Mouse (Mus musculus) c-Kit-positive CD71-negative TER-119-negative erythroid progenitor cells, embryonic 14.5 days (primary cell): ENCODE data around the gene Txn2.
A peak's percentile ranks its signal among the peaks of the same experiment; 100 is the strongest.

ENCODE experiments used
- DNase-seq: peaks from one replicate; pipeline ENCODE4 v3.0.0-alpha.2; 2013; ENCODE audit warnings: low read depth

Txn2 gene

GRCm38 (mm10) chr15:77928673-77929331 is at the start of gene Txn2:
Gene Txn2, minus strand, starts transcription at chr15:77929006.
- DNase-seq, result peak; percentile 99

DNA sequence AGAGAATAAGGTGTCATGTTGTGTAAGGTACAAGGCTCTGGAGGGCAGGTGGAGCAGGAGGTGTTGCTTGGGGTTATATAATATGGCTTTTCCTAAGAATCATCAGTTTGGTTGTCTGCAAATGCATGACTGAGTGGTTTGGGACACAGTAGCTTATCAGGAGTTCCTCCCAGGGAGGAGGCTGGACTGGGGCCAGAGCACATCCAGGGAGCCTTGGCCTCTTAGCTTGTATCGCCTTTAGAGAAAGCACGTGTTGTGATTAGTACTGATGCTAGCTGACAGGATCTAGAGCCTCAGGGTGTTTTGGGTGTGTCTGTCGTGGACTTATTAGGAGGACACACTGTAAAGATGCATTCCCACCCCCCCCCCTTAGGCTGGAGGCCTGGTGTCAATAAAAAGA is 48.9 kb upstream of the Txn2 start:
- DNase-seq, result no peak

GRCm38 (mm10) chr15:77974165-77974841 is 45.5 kb upstream of the Txn2 start:
- no peak for DNase-seq

- peak; percentile 84 for DNase-seq
Observed at GRCm38 (mm10) chr15:77970470-77971292, 41.9 kb upstream of the Txn2 start, which contains the start of gene Eif3d. Gene Eif3d, minus strand, starts transcription at chr15:77970813.

- no peak for DNase-seq
Observed at GRCm38 (mm10) chr15:77969940-77970469, 41.2 kb upstream of the Txn2 start.

DNA sequence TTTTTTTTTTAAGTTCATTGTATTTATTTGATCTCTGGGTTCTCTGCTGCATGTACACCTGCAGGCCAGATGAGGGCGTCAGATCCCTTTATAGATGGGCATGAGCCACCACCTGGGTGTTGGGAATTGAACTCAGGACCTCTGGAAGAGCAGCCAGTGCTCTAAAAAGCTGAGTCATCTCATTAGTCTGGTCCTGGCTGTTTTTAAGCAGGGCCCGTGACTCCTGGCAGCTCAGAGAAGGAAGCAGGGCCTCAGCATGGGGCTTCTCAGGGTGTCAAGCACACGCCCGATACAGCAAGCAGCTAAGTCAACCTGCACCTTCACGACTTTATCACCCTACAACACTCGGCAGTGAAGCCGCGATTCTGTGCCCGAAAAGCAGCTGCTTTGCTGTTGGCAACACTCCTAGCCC is 36.3 kb upstream of the Txn2 start:
- no peak for DNase-seq

DNA sequence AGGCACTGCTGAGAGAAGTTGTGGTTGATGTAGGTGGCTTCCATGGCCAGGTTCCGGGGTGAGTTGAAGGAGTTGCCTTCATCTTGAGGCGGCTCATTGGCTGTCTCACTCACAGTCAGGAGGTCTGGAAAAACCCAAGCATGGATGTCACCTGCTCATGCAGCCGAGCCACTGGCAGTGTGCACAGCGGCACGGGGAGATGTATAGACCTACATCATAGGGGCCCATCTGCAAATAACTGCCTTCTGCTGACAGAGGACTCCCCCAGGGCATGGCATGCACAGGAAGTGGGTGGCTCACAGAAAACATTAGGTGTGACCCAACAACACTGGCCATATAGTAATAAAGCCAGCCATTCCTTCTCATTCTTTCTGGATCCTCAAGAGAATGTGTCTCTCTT is 33.6 kb upstream of the Txn2 start:
- DNase-seq, result no peak

DNA sequence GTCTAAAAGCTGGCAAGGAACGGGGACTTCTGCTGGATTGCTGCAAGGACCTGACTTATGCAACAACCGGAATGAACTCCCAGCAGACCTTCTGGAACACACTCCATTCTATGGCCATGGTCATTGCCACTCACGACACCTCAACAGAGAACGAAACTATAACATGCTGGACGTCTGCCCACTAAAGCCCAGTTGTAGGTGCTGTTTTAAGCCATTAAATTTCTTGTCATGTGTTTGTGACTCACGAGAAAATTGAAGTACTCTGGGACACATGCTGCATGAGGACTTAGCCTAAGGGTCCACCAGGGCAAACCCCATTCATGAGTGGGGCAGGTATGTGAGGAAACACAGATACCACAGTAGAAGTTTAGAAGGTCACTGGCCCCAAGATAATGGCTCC is 31.9 kb upstream of the Txn2 start:
- DNase-seq, result no peak

- DNase-seq, result no peak
Observed at GRCm38 (mm10) chr15:77958071-77958470, 29.3 kb upstream of the Txn2 start.

GRCm38 (mm10) chr15:77957625-77958024 is 28.8 kb upstream of the Txn2 start:
- no peak for DNase-seq

DNA sequence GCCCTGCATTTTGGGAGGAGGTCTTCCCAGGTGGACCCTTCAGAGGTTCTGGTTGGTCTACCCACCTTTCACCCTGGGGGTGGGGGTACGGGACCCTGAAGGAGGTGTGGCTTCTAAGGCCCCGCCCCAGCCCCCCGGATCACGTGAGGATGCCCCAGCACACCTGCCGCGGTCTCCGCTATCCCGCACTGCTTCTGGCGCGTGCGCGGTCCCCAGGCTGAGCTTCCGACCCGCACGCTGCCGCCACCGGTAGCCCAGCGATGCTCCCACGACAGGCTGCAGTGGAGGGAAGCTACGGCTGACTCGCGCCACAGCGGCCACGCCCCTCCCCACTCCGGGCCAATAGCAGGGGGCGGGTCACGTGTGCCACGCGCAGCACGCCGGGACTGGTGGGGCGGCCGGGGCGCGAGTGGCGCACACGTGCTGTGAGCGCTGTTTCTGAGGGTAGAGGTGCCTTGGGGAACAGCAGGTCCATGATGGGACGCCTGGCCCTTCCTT is 27.6 kb upstream of the Txn2 start, which contains the start of gene Foxred2:
Gene Foxred2, minus strand, starts transcription at position 319 of the 498 bp plus-strand sequence.
- DNase-seq, result peak; percentile 63

DNA sequence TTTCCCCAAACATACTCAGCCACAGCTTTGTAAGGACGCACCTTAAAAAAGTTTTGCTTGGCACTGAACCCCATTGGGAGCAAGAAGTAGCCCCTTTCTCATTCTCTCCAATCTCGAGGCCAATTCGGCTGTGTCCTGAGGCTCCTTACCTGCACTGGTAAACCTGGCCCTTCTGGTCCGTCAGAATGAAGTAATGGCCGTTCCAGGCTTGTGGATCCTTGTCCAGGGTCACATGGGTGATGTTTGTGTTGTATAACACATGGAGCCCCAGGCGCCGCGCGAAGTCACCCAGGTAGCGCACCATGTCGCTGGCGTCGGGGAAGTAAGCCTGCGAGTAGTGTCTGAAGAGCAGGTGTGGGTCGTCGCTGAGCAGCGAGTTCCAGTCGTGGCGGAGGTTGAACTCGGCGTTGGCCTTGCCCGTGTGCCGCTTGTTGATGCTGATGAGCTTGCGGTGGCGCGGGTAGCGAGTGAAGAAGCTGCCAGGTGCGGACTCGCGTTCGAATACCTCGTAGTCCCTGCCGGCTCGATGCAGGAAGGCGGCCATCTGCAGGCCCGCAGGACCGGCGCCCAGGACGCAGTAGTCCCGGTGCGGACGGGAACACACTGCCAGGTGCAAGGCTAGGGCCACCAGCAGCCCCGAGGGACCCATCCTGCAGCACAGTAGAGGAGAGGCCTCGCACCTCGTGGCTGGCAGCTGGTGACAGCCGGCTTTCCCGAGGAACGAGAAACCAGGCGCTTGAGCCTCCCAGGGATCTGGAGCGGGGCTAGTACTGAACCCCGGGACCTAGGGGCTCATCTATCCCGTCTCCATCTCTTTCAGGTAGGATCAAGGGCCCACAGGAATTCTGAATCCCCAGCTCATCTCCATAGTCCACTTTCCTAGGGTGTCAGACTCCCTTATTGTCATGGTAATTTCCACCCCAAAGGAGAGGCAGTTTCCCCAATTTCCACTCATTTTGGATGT is 26.9 kb upstream of the Txn2 start:
- DNase-seq, result no peak

GRCm38 (mm10) chr15:77954362-77954761 is 25.6 kb upstream of the Txn2 start:
- no peak for DNase-seq

GRCm38 (mm10) chr15:77952921-77953320 is 24.1 kb upstream of the Txn2 start:
- DNase-seq, result no peak

DNA sequence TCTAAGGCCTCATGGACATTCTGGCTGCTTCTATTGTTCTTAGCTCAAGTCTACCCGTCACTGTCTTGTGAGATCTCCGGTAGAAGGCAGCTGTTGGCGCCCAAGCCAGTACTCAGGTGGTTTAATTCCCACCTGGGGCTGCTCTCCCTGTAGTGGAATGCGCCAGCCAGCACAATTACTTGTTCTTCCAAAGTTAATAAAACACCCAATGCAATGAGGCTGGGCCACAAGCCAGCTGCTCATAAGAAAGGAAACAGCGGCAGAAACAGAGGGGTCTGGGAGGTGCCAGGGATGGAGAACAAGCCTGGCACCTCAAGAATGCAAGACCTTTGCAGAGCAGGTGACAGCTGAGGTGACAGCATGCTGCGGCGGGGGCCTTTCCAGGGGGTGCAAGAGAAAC is 20.3 kb upstream of the Txn2 start:
- no peak for DNase-seq

- no peak for DNase-seq
Observed at GRCm38 (mm10) chr15:77945711-77946110, 16.9 kb upstream of the Txn2 start.

- DNase-seq, result no peak
Observed at GRCm38 (mm10) chr15:77941563-77941962, 12.8 kb upstream of the Txn2 start.

DNA sequence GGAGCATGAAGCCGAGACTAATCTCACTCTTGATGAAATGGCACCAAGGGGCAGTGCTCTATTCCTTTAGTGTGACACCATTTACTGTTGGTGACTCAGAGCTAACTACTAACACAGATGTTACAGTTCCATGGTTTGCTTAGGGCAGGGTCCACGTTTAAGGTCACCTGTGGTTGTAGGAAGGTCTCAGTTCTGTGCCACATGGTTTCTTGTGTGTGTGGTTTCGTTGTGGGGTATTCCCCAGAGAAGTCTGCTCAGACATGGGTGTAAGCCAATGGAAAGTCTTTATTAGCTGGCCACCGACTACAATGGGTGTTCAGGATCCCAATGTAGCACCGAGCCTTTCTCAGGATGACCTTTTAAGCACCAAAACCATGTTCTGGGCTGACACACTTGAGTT is 9.7 kb upstream of the Txn2 start:
- no peak for DNase-seq

DNA sequence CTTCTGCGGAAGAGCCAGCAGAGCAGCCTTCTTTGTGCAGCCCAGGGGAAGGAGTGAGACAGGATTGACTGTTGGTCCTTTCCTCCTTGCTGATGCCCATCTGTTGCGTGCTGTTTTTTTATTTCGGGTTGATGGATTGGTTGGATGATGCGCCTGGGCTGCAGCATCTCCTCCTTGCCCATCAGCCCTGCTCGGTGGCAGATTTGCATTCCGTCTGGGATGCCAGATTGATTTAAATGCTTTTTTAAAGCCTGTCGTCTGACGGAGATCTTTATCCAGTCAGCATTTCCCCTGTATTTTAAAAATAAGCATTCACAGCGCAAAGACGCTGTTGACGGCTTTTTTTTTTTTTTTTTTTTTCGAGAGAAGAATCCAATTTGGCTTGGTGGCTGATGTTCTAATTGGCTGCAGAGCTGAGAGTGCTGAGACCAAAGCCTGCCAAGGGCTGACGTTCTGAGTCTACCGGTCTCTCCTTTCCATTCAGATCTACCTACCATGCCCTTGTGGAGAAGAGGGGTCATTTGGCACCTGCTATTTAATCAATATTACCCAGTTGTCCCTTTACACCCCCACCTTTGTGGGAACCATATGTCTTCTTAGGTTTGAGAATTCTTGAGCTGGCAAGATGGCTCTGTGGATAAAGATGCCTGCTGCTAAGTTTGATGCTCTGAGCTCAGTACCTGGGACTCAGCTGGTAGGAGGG is 7.0 kb upstream of the Txn2 start:
- no peak for DNase-seq

- no peak for DNase-seq
Observed at GRCm38 (mm10) chr15:77934968-77935367, 6.2 kb upstream of the Txn2 start.

GRCm38 (mm10) chr15:77934326-77934725 is 5.5 kb upstream of the Txn2 start:
- no peak for DNase-seq
